Mouse (Mus musculus): ENCODE measurements around the gene Farp1.

DNA sequence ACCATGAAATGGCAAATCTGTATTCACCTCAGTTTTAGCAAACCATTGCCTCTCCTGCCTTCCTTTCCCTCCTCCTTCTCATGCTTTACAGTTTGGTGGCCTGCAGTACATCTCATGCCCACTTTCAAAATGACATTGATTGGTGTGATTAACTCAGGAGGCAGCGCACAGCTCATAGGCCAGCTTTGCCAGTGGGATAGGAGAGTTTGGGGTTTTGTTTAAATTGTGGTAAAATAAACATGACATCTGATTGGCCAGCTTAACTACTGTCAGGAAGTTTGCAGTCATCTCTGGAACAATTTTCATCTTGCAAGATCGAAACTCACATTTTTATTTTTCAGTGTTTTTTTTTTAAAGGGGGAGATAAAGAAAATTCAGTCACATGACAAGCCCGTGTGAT lies 112.0 kb downstream of the Farp1 start:
- TF ChIP-seq EP300 (IDR thresholded peaks at IDR 0.05; ENCODE audit: insufficient read depth, low read depth, low read length): no peak
- TF ChIP-seq CTCF (IDR thresholded peaks at IDR 0.05): no peak
- TF ChIP-seq POLR2A (IDR thresholded peaks at IDR 0.05; ENCODE audit: insufficient read depth, low read depth, low read length): no peak

Data from heart, adult 2 months (tissue).